Mouse (Mus musculus) ovary, postnatal 36 days (tissue): ENCODE data around the gene Cdc34.
A peak's percentile ranks its signal among the peaks of the same experiment; 100 is the strongest.

Experiments used
- DNase-seq: peaks from one replicate; pipeline ENCODE4 v3.0.0; 2022; ENCODE audit warnings: low spot score, mixed read lengths

Cdc34 gene

GRCm38 (mm10) chr10:79681591-79682245 lies at the start of gene Cdc34:
Gene Cdc34, plus strand, starts transcription at chr10:79682195.
- peak; percentile 100 for DNase-seq

DNA sequence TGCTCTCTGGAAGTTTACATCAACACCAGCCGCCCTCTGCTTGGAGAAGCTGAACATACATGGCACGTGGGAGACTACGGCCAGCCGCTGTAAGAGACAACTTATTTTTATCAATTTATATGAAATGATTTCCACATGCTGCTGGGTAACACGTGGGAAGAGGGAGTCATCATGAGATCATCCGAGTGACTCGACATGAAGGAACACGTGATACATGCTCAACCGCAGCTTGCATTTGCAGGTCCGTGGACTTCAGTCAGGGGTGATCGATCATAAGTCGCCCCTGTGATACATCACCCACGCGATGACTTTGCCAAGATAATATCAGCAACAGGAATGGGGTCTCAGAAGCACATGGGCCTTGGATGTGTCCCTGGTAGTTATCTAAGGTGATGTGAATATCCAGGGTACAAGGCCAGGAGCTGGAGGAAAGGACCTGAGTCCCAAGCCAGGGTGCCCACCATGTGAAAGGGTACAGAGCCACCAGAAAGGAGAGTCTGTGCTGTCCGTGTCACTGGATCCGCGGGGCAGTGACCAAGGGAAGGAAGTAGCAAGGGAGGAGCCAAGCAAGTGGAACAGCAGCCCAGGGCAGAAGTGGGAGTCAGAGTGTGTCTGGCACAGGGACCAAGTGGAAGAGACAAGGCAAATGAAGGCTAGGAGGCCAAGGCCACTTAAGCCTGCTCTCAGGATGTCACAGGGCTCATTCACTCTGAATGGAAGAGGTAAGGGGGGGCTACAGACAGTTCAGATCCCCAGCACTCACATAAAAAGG lies 48.8 kb upstream of the Cdc34 start:
- no peak for DNase-seq

- DNase-seq = no peak
These were observed 45.7 kb upstream of the Cdc34 start for GRCm38 (mm10) chr10:79636287-79636686.

DNA sequence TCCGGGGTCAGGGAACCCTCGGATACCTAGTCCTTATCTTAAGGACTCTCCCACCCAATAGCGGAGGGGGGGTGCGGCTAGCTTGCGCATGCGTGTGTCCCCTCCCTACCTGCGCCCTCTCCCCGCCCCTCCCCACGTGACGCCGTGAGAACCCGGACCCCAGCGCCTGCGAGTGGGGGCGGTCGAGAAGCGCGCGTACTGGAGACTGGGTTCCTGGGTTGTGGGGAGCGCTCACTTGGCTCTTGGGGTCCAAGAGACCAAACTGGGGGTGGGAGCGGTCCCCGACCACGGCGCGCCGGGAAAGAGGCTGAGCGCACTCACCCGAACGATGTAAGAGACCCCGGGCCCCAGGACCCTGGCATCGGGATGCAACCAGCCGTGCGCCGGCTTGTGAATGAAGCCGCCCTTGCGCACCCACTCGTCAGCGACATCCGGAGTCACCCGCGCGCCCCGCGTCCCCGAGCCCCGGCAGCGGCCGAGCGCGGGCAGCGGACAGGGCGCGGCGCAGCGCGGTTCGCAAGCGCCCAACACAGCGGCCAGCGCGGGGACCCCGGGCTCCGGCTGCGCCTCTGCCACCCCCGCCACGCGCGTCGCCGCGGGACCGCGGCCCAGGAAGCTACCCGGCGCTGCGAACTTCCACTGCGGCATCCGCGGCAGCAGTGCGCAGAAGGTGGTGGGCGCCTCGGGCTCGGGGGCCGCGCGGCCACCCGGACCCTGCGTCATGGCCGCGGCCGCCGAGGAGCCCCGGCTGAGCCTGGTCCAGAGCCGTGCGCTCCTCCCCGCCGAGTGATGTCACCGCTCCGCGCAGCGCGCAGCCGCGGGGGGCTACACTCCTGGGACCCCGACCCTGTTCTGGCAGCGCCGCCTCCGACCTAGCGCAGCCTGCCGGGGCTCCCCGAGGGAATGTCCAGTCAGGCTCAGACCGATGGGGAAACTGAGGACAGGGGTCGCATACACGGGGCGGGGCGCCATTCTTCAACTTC lies 44.6 kb upstream of the Cdc34 start, which contains the start of gene Shc2:
Gene Shc2 (minus strand): TSS at position 791 of the 983 bp plus-strand sequence.
- no peak for DNase-seq

- peak; percentile 36 for DNase-seq
These were observed 43.4 kb upstream of the Cdc34 start for GRCm38 (mm10) chr10:79638486-79639204.

DNA sequence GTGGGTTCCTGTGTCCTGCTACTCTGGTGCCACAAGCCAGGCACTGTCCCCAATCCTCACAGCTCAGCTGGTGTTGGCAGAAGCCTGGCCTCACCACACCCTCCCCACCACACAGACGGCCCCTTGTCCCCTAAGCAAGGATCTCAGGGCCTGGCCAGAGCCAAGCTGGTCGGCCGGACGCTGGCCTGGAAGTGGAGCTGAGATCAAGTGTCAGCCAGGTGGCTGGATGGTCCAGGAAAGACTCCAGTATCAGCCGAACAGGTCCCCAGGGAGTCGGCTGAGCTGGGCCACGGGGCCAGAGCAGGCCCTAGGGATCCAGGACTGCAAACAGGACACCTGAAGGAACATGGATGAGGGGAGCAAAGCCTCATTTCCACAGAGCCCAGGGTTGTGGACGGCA lies 36.3 kb upstream of the Cdc34 start, which contains the start of gene Odf3l2:
Gene Odf3l2 (minus strand): TSS at position 28 of the 400 bp plus-strand sequence.
- no peak for DNase-seq

DNA sequence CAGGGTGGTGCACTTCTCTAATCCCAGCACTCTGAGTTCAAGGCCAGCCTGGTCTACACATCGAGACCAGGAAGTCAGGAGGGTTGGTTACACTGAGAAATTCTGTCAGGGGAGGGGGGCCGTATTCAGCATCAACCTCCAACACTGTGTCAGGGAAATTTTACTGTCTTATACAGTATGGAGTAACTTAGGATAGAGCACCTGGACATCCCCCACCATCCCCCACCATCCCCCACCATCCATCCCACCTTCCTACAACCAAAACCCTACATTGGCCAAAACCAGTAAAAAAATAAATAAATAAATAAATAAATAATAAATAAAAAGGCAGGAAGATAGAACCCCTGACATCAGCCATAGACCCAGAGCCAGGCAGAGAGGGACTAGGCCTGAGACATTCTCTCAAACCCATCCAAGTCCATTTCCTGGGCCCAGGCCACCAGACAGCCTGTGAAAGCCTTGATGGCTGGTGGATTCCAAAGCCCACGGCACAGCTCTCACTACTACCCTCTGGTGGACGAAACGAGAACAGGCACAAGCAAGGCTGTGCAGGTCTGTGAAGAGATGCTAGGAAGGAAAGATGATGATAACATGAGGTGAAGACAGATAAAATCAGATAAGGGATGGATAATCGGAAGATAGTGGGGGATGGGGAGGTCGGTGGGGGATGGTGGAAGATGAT lies 32.8 kb upstream of the Cdc34 start:
- peak; percentile 58 for DNase-seq

DNA sequence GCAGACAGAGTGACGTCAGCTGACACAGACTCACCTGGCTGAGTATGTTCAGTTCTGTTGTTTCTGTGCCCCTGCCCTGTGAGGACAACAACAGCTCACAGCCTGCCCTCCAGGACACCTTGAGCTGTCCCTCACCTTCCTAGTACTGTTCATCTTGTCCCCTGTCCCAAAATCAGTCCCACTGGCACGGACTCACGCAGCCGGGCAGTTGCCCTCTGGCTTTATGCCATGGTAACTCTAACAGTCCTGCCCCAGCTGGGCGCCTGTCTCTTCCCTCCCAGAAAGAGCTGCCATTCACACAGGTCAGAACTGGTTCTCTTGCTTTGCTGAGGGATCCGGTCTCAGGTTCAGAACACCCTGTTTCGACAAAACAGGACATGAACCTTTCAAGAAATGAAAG lies 29.2 kb upstream of the Cdc34 start:
- no peak for DNase-seq

- no peak for DNase-seq
These were observed 27.0 kb upstream of the Cdc34 start for GRCm38 (mm10) chr10:79654946-79655395.

GRCm38 (mm10) chr10:79658829-79659228 lies 23.2 kb upstream of the Cdc34 start:
- no peak for DNase-seq

- DNase-seq = no peak
These were observed 21.7 kb upstream of the Cdc34 start for GRCm38 (mm10) chr10:79660298-79660697.

- no peak for DNase-seq
These were observed 20.1 kb upstream of the Cdc34 start for GRCm38 (mm10) chr10:79661861-79662260.

DNA sequence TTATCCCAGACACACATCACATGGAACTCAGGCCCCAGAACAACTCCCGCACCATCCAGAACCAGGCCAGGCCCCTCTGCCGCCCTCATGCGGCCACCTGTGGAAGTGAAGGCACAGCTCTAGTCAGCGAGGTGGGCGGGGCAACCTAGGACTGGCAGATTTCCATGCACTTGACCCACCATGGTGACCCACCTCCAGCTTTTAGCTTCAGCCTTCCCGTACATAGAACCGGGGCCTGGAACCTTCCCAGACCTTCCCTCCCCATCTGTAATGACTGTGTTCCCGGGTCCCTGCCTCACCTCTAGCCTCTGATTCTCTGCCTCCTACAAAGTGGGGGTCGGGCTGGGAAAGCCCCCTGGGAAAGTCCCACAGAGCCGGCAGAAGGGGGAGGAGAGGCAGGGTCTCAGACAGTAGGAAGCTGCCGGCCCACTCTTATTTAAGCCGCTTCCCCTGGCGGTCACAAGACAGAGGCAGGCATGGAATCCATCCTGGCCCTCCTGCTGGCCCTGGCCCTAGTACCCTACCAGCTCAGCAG lies 17.8 kb upstream of the Cdc34 start, which contains the start of gene Madcam1:
Gene Madcam1 (plus strand): TSS at position 429 of the 535 bp plus-strand sequence.
- DNase-seq = peak; percentile 54

DNA sequence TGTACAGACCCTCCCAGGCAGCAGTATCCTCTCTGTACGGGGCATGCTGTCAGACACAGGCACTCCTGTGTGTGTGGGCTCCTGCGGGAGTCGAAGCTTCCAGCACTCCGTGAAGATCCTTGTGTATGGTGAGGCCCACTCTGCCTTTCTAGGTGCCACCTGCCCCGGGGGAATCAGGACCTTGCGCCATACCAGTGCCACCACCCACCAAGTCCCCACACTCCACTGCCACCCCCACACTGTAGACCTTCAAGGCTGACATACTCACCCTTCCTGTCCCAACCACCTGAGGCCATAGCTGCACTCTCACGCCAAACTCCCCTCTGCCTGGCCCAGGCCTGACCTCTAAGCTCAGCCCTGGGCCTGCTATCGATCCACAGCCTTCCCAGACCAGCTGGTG lies 16.9 kb upstream of the Cdc34 start:
- DNase-seq = no peak

DNA sequence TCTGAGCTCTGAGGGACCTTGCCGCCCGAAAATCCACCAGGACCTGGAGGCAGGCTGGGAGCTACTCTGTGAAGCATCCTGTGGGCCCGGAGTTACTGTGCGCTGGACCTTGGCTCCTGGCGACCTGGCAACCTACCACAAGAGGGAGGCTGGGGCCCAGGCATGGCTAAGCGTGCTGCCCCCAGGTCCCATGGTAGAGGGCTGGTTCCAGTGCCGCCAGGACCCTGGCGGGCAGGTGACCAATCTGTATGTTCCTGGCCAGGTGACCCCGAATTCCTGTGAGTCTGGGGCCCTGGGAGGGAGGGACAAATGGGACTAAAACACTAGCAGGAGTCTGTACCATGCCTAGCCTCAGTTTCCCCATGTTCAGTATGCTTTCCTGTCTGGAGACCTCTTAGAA lies 15.5 kb upstream of the Cdc34 start:
- DNase-seq = no peak

DNA sequence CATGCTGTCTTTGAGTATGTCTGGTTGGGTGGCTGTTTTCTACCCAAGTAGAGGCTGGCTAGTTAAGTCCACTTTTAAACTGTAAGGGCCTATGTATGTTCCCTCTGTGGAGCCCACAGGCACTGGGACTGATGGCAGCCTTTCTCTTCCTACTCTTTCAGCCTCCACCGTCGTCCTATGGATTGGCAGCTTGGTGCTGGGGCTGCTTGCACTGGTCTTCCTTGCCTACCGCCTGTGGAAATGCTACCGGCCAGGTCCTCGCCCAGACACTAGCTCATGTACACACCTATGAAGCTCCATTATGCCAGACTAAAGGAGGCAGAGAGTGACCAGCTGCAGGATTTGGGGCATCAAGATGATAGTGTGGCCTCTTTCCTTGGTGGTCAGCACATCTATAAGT lies 13.9 kb upstream of the Cdc34 start:
- DNase-seq = no peak

DNA sequence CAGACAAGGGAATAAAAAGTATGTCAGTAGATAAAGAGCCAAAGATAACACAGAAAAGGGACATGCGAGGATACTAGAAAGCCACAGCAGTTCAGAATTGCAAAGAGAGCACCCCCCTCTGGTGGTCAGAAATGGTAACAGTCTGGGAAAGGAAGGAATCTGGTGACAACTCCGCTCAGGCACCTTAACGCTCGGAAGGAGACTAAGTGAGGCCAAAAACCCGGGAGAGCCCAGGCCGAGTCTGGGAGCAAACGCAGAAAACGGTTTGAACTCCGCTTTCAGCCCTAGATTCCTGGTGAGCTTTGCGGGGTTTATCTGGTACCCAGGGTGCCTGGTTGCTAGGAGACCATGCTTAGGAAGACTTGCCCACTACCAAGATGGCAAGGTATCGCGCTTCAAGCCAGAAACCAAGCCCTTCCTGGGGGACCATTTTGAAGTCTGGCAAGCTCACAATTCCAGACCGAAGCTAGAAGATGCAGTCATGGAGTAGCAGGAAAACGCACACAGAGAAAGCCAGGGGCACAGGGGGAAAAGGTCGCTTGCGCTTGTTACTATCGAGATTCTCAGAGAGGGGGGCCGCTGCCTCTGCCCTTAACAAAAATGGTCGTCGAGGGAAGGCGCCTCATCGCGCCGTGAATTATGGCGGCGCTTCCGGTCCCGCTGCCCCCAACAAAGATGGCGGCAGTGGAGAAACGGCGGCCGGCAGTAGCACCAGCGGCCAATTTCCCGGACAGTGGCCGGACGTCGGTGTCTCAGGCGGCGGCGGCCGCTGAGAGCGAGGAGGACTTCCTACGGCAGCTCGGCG lies 13.0 kb upstream of the Cdc34 start, which contains the start of gene Tpgs1:
Gene Tpgs1 (plus strand): TSS at position 599 of the 805 bp plus-strand sequence.
- peak; percentile 86 for DNase-seq

DNA sequence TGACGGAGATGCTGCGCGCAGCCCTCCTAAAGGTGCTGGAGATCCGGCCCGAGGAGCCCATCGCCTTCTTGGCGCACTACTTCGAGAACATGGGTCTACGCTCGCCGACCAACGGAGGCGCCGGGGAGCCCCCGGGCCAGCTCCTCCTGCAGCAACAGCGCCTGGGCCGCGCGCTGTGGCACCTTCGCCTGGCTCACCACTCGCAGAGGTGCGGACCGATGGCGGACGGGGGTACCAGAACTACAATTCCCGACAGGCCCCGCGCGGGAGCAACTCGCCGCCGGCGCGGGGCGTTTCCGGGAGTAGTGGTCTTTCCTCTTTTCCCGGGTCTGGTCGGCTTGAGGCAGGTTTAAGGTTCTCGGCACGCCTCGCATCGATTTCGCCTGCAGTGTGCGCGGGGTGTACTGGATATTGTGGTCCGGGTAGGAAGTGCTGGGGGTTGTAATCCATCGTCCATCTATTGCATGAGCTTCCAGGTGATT lies 12.4 kb upstream of the Cdc34 start:
- peak; percentile 76 for DNase-seq
